Mouse (Mus musculus): ENCODE data around the gene Gm29866.
"Not testable (repeated sequence)": the region's sequence is repeated elsewhere in the genome, so short reads cannot be mapped to it uniquely, and the experiment has no call there.

The Gm29866 gene

GRCm38 (mm10) chrY:20993557-20993956 is at the start of gene Gm29866:
TSS of gene Gm29866 (minus strand) at chrY:20993657.
- not testable (repeated sequence) for DNase-seq
